Mouse (Mus musculus): ENCODE measurements around the gene Pard3b. TPM values are rescaled to one million over a fixed set of nuclear protein-coding genes. Genes with fewer than 3 reads are reported as not detected.
A peak's percentile ranks its signal among the peaks of the same experiment; 100 is the strongest.

Pard3b gene
- polyA plus RNA-seq, 1 experiment from 2014 or later: 11.4 TPM

- Histone ChIP-seq H3K9me3 (replicated peaks; ENCODE audit: control insufficient read depth, low read length) (peaks cover 6% of the 10 kb centered on the region; the same call in 1 of the 2 replicates), H3K4me1 (ENCODE audit: control insufficient read depth, insufficient read depth, low read length) (no peaks in the 10 kb centered on the region), H3K4me3 (ENCODE audit: low read length) (no peak overlapping the region), H3K4me2 (ENCODE audit: low read depth, low read length) (0 out of 2 replicates have a peak overlapping the region, but pooled peaks have one; percentile 13), H3K36me3 (ENCODE audit: control insufficient read depth, insufficient read depth) (no peaks in the 10 kb centered on the region), H3K9ac (ENCODE audit: low read length) (no peak overlapping the region), H3K27ac (ENCODE audit: low read length) (peak overlapping the region; percentile 38), H3K27me3 (ENCODE audit: control insufficient read depth, insufficient read depth, low read length) (no peaks in the 10 kb centered on the region)
- ATAC-seq (replicated peaks; ENCODE audit: extremely low read depth, insufficient read depth, low FRiP score): no peak
- 70% methylated on average over 5 of the region's 5 CpGs for WGBS
Observed at GRCm38 (mm10) chr1:62665771-62666730, 1027.4 kb downstream of the Pard3b start.

DNA sequence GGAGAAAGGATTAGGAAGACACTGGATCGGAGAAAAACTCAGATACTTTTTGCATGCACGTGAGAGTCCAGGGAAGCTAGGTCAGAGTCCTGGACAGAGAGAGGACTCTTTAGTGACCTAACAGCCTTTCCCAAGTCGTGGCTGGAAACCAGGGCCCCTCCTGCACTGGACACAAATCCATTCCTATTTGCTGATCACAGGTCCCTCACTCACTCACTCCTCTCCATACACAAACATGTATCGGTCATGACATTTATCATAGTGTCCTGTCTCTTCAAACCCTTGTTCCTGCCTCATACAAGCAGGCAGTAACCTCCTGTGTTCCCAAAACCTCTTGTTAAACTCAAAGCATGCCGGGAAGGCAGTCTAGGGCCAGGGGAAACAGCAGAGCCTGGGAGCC is 1028.2 kb downstream of the Pard3b start:
- no peak for ATAC-seq (replicated peaks; ENCODE audit: extremely low read depth, insufficient read depth, low FRiP score)
- 76% methylated on average over 5 of the region's 5 CpGs for WGBS
- H3K9ac ChIP-seq (ENCODE audit: low read length): no peak overlapping the region

DNA sequence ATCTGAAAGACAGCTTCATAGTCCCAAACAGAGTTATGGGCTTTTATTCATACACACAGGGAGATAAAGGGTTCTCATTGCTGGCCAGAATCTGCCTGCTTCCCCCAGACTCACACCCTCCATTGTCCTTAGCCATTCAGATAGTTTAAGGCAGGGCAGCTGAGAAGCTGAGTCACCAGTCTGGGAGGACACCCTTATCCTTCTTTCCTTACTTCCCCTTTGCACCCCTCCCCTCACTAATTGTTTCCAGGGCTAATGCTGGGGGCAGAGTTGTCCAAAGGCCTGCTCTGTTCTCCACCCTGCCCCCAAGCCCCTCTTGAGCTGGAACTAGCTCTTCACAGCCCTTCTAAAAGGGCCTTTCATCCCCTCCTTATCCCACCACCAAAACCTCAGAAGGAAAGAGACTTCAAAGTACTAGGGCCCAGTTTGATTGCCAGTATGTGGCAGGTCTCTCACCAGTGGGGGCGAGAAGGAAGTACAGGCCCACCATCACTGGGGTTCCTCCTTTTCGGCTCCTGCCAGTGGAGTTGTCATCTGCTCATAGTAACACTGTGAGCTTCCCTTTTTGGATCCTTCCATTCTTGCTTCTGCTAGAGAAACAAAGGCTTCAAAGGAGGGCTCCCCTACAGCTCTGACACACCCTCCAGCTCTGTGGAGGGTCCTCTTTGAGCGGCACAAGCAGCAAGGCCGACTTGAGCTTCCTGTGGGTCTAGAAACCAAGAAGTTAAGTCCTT is 1040.2 kb downstream of the Pard3b start:
- H3K4me2 ChIP-seq (ENCODE audit: low read depth, low read length): no peak overlapping the region
- no peaks in the 10 kb centered on the region for H3K27me3 ChIP-seq (ENCODE audit: control insufficient read depth, insufficient read depth, low read length)
- H3K9ac ChIP-seq (ENCODE audit: low read length): no peak overlapping the region
- H3K9me3 ChIP-seq (replicated peaks; ENCODE audit: control insufficient read depth, low read length): 0 out of 2 replicates have a peak, but pooled peaks cover 4% of the 10 kb centered on the region
- WGBS: 53% methylated on average over 4 of the region's 4 CpGs
- H3K27ac ChIP-seq (ENCODE audit: low read length): no peak overlapping the region
- H3K4me3 ChIP-seq (ENCODE audit: low read length): no peak overlapping the region
- 0 out of 2 replicates have a peak, but pooled peaks have one; percentile 41 for ATAC-seq (replicated peaks; ENCODE audit: extremely low read depth, insufficient read depth, low FRiP score)
- H3K4me1 ChIP-seq (ENCODE audit: control insufficient read depth, insufficient read depth, low read length): peaks cover 7% of the 10 kb centered on the region
- no peaks in the 10 kb centered on the region for H3K36me3 ChIP-seq (ENCODE audit: control insufficient read depth, insufficient read depth)

More for the DNA sequence above, 1028.2 kb downstream of the Pard3b start:
- Histone ChIP-seq H3K36me3 (ENCODE audit: control insufficient read depth, insufficient read depth) (no peaks in the 10 kb centered on the region), H3K27ac (ENCODE audit: low read length) (no peak overlapping the region), H3K27me3 (ENCODE audit: control insufficient read depth, insufficient read depth, low read length) (no peaks in the 10 kb centered on the region), H3K4me3 (ENCODE audit: low read length) (no peak overlapping the region), H3K4me1 (ENCODE audit: control insufficient read depth, insufficient read depth, low read length) (no peaks in the 10 kb centered on the region), H3K9me3 (replicated peaks; ENCODE audit: control insufficient read depth, low read length) (peaks cover 6% of the 10 kb centered on the region; the same call in 1 of the 2 replicates), H3K4me2 (ENCODE audit: low read depth, low read length) (no peak overlapping the region)

DNA sequence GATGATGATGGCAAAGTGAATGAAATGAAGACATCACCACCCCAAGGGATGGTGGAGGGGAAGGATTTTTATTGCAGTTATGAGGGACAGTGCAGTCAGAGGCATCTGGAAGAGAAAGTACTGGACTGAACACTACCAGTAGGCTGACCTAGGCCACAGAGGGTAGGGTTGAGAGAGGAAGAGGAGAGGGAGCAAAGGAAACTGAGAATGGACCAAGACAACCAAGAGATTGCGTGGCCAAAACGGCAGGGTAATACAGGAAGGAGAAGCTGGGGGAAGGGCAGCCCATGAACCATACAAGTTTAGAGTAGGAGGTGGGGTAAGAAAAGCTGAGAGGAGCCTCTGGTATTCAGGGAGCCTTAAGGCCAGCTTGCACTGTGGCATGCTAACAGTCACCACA is 1040.8 kb downstream of the Pard3b start:
- no peaks in the 10 kb centered on the region for H3K27me3 ChIP-seq (ENCODE audit: control insufficient read depth, insufficient read depth, low read length)
- peaks cover 7% of the 10 kb centered on the region for H3K4me1 ChIP-seq (ENCODE audit: control insufficient read depth, insufficient read depth, low read length)
- no peaks in the 10 kb centered on the region for H3K36me3 ChIP-seq (ENCODE audit: control insufficient read depth, insufficient read depth)
- H3K4me2 ChIP-seq (ENCODE audit: low read depth, low read length): no peak overlapping the region
- 0 out of 2 replicates have a peak, but pooled peaks cover 4% of the 10 kb centered on the region for H3K9me3 ChIP-seq (replicated peaks; ENCODE audit: control insufficient read depth, low read length)
- no peak overlapping the region for H3K27ac ChIP-seq (ENCODE audit: low read length)
- no peak overlapping the region for H3K4me3 ChIP-seq (ENCODE audit: low read length)
- no peak for ATAC-seq (replicated peaks; ENCODE audit: extremely low read depth, insufficient read depth, low FRiP score)
- 78% methylated on average over 2 of the region's 2 CpGs for WGBS
- no peak overlapping the region for H3K9ac ChIP-seq (ENCODE audit: low read length)

DNA sequence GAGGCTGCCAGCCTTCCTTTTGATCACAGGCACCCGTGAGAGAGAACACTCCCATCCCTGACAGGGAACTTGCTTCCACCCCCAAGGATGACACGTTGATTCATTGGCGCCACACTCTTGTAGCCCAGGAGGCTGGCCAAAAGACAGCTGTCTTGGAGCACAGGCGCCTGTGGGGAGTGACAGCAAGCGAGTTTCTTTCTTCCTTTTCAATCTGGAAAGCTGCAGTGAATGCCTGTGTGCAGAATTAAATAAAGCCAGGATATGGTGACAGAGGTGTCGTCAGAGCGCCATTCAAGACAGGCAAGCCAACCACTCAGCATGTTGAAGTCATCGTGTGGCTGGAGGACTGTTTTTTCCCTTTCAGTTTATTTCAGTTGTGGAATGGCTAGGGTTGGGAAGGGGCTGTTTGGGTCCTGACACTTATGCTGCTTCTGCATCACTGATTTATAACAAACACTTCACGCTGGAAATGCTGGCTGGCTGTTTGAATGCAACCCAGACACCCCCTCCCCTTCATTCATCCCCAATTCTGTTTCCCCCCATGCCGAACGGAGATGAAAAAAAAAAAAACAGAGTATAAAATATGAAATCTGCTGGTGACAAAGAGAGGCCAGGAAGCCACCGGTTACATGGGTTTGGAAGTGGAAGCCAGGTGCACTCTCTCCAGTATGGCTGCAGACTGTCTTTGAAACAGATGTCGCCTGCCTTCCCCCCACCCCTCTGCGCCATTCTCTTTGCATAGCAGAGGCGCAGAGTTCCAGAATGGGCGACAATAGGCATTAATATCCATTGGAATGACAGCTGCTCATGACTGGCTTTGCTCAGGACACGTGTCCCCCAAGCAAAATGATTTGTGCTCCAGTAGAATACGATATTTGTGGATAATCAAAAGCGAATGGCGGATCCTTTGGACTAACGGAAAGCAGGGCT is 1044.1 kb downstream of the Pard3b start:
- no peak; the same call in 1 of the 2 replicates for ATAC-seq (replicated peaks; ENCODE audit: extremely low read depth, insufficient read depth, low FRiP score)

DNA sequence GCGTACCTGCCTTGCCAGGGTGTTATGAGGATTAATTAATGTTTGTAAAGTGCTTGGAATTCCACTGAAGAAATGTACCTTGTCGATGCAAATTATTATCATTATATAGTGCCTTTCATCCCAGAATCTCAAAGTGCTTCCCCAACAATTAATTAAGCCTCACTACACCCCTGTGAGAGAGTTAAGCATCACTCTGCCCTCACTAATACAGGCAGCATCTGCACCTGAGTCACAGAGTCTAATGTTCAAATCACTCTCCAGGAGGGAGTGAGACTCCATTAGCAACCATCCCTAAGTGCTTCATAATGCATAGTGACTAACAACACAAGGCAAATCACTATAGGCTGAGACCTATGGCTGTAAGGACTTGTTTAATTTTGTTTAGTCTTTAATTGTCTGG is 1044.9 kb downstream of the Pard3b start:
- no peak overlapping the region for H3K9ac ChIP-seq (ENCODE audit: low read length)
- H3K27ac ChIP-seq (ENCODE audit: low read length): no peak overlapping the region
- no peaks in the 10 kb centered on the region for H3K27me3 ChIP-seq (ENCODE audit: control insufficient read depth, insufficient read depth, low read length)
- no peak overlapping the region for H3K4me2 ChIP-seq (ENCODE audit: low read depth, low read length)
- H3K36me3 ChIP-seq (ENCODE audit: control insufficient read depth, insufficient read depth): no peaks in the 10 kb centered on the region
- H3K9me3 ChIP-seq (replicated peaks; ENCODE audit: control insufficient read depth, low read length): no peaks in the 10 kb centered on the region
- no peak overlapping the region for H3K4me3 ChIP-seq (ENCODE audit: low read length)
- 90% methylated on average over 2 of the region's 2 CpGs for WGBS
- ATAC-seq (replicated peaks; ENCODE audit: extremely low read depth, insufficient read depth, low FRiP score): no peak
- peaks cover 7% of the 10 kb centered on the region for H3K4me1 ChIP-seq (ENCODE audit: control insufficient read depth, insufficient read depth, low read length)

More for the DNA sequence above, 1044.1 kb downstream of the Pard3b start:
- Histone ChIP-seq H3K27me3 (ENCODE audit: control insufficient read depth, insufficient read depth, low read length) (no peaks in the 10 kb centered on the region), H3K36me3 (ENCODE audit: control insufficient read depth, insufficient read depth) (no peaks in the 10 kb centered on the region), H3K4me2 (ENCODE audit: low read depth, low read length) (no peak overlapping the region), H3K9me3 (replicated peaks; ENCODE audit: control insufficient read depth, low read length) (0 out of 2 replicates have a peak, but pooled peaks cover under 1% of the 10 kb centered on the region), H3K27ac (ENCODE audit: low read length) (no peak overlapping the region), H3K9ac (ENCODE audit: low read length) (no peak overlapping the region), H3K4me3 (ENCODE audit: low read length) (no peak overlapping the region), H3K4me1 (ENCODE audit: control insufficient read depth, insufficient read depth, low read length) (peaks cover 7% of the 10 kb centered on the region)
- 63% methylated on average over 21 of the region's 21 CpGs for WGBS

GRCm38 (mm10) chr1:62687511-62687910 is 1048.9 kb downstream of the Pard3b start:
- Histone ChIP-seq H3K27ac (ENCODE audit: low read length) (no peak overlapping the region), H3K9me3 (replicated peaks; ENCODE audit: control insufficient read depth, low read length) (no peaks in the 10 kb centered on the region), H3K4me2 (ENCODE audit: low read depth, low read length) (no peak overlapping the region), H3K27me3 (ENCODE audit: control insufficient read depth, insufficient read depth, low read length) (no peaks in the 10 kb centered on the region), H3K4me3 (ENCODE audit: low read length) (no peak overlapping the region), H3K9ac (ENCODE audit: low read length) (no peak overlapping the region), H3K4me1 (ENCODE audit: control insufficient read depth, insufficient read depth, low read length) (no peaks in the 10 kb centered on the region), H3K36me3 (ENCODE audit: control insufficient read depth, insufficient read depth) (no peaks in the 10 kb centered on the region)
- 68% methylated on average over 8 of the region's 8 CpGs for WGBS
- ATAC-seq (replicated peaks; ENCODE audit: extremely low read depth, insufficient read depth, low FRiP score): no peak

GRCm38 (mm10) chr1:62691175-62691574 is 1052.6 kb downstream of the Pard3b start:
- no peak overlapping the region for H3K4me3 ChIP-seq (ENCODE audit: low read length)
- 80% methylated on average over 6 of the region's 6 CpGs for WGBS
- H3K27ac ChIP-seq (ENCODE audit: low read length): no peak overlapping the region
- H3K4me2 ChIP-seq (ENCODE audit: low read depth, low read length): no peak overlapping the region
- H3K4me1 ChIP-seq (ENCODE audit: control insufficient read depth, insufficient read depth, low read length): no peaks in the 10 kb centered on the region
- no peaks in the 10 kb centered on the region for H3K9me3 ChIP-seq (replicated peaks; ENCODE audit: control insufficient read depth, low read length)
- H3K36me3 ChIP-seq (ENCODE audit: control insufficient read depth, insufficient read depth): no peaks in the 10 kb centered on the region
- no peak overlapping the region for H3K9ac ChIP-seq (ENCODE audit: low read length)
- ATAC-seq (replicated peaks; ENCODE audit: extremely low read depth, insufficient read depth, low FRiP score): no peak
- no peaks in the 10 kb centered on the region for H3K27me3 ChIP-seq (ENCODE audit: control insufficient read depth, insufficient read depth, low read length)

Data from heart, embryonic 16.5 days (tissue).